Mouse (Mus musculus): ENCODE data around the gene Daam1. TPM values are rescaled to one million over a fixed set of nuclear protein-coding genes. Genes with fewer than 3 reads are reported as not detected.
A peak's percentile ranks its signal among the peaks of the same experiment; 100 is the strongest.

Gene Daam1
- polyA plus RNA-seq, 1 experiment from 2014 or later = 20.9 TPM

- ATAC-seq (ENCODE audit: insufficient read depth, low FRiP score, low TSS enrichment) (no peak), DNase-seq (ENCODE audit: low spot score) (no peak)
- Histone ChIP-seq H3K27ac (ENCODE audit: low read depth, low read length) (no peak overlapping the region), H3K4me2 (ENCODE audit: low read depth) (no peak overlapping the region), H3K36me3 (ENCODE audit: control insufficient read depth, insufficient read depth, low read length) (no peaks in the 10 kb centered on the region), H3K9ac (ENCODE audit: low read length) (no peak overlapping the region), H3K27me3 (ENCODE audit: control insufficient read depth, insufficient read depth, low read length) (no peaks in the 10 kb centered on the region), H3K4me1 (ENCODE audit: control insufficient read depth, insufficient read depth, low read length) (peaks cover 4% of the 10 kb centered on the region; the same call in 1 of the 2 replicates), H3K4me3 (ENCODE audit: low read depth, low read length) (no peak overlapping the region), H3K9me3 (ENCODE audit: control insufficient read depth, low read length) (no peaks in the 10 kb centered on the region)
- 54% methylated on average over 5 of the region's 5 CpGs for WGBS
Observed at GRCm38 (mm10) chr12:71847617-71848016, 16.7 kb downstream of the Daam1 start.

DNA sequence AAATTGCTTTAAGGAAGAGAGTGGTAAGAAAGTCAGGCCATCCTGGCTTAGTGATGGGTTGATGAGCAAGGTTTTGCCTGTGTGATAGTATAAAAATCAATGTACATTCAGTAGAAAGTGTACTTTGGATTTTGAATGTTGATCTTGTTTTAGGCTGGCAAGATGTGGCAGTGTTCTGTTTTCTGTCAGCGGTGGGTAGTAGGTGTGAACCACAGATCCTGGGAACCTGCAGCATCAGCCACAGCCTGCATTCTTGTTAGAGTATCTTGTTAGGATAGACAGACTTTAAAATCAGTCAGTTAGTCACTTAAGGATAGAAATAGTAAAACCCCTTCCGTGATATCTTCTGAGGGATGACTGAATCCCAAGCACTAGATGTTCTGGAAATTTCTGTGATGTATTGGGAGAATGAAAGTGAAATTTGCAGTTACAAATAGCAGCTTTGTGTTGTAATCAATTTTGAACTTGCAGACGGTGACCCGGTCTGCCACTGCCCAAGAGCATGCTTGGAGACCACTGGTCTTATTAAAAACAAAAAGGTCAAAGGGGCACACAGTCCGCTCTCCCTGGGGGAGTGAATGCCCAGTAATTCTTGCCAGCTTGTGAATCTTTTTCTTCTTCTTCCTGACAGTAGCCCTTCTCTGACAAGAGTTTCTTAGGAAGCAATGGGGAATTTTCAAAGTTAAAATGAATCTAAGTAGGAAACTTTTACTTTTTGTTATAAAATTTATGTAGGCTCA is 17.3 kb downstream of the Daam1 start:
- no peak for DNase-seq (ENCODE audit: low spot score)
- WGBS = 65% methylated on average over 5 of the region's 5 CpGs
- Histone ChIP-seq H3K36me3 (ENCODE audit: control insufficient read depth, insufficient read depth, low read length) (no peaks in the 10 kb centered on the region), H3K27me3 (ENCODE audit: control insufficient read depth, insufficient read depth, low read length) (no peaks in the 10 kb centered on the region), H3K27ac (ENCODE audit: low read depth, low read length) (no peak overlapping the region), H3K4me2 (ENCODE audit: low read depth) (no peak overlapping the region), H3K4me1 (ENCODE audit: control insufficient read depth, insufficient read depth, low read length) (peaks cover 4% of the 10 kb centered on the region; the same call in 1 of the 2 replicates), H3K9me3 (ENCODE audit: control insufficient read depth, low read length) (no peaks in the 10 kb centered on the region), H3K4me3 (ENCODE audit: low read depth, low read length) (no peak overlapping the region), H3K9ac (ENCODE audit: low read length) (no peak overlapping the region)
- no peak for ATAC-seq (ENCODE audit: insufficient read depth, low FRiP score, low TSS enrichment)

- H3K36me3 ChIP-seq (ENCODE audit: control insufficient read depth, insufficient read depth, low read length) = no peaks in the 10 kb centered on the region
- H3K4me2 ChIP-seq (ENCODE audit: low read depth) = no peak overlapping the region
- H3K4me3 ChIP-seq (ENCODE audit: low read depth, low read length) = no peak overlapping the region
- H3K27ac ChIP-seq (ENCODE audit: low read depth, low read length) = no peak overlapping the region
- H3K9ac ChIP-seq (ENCODE audit: low read length) = no peak overlapping the region
- DNase-seq (ENCODE audit: low spot score) = no peak
- H3K27me3 ChIP-seq (ENCODE audit: control insufficient read depth, insufficient read depth, low read length) = no peaks in the 10 kb centered on the region
- H3K9me3 ChIP-seq (ENCODE audit: control insufficient read depth, low read length) = no peaks in the 10 kb centered on the region
- peaks cover 4% of the 10 kb centered on the region; the same call in 1 of the 2 replicates for H3K4me1 ChIP-seq (ENCODE audit: control insufficient read depth, insufficient read depth, low read length)
- WGBS = 95% methylated on average over 7 of the region's 7 CpGs
- no peak for ATAC-seq (ENCODE audit: insufficient read depth, low FRiP score, low TSS enrichment)
Observed at GRCm38 (mm10) chr12:71849051-71849450, 18.2 kb downstream of the Daam1 start.

DNA sequence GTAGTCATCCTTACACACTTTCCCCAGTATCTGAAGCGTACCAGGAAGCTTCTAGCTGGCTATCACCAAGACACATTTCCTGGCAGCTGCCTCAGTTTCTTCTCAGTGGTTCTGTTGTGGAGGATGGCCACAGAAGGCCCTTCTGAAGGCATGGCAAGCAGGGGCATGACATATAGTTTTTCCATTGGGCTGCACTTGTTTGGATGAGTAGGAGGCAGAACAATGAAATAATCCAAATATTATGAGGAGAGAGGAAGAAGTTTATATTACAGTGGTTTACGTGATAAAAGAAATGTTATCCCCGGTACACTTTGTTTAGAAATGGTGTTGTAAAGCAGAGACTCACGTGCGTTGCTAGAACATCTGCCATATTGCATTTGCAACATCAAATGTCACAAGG is 19.3 kb downstream of the Daam1 start:
- H3K9me3 ChIP-seq (ENCODE audit: control insufficient read depth, low read length) = no peaks in the 10 kb centered on the region
- no peak for DNase-seq (ENCODE audit: low spot score)
- WGBS = 85% methylated on average over 5 of the region's 5 CpGs

DNA sequence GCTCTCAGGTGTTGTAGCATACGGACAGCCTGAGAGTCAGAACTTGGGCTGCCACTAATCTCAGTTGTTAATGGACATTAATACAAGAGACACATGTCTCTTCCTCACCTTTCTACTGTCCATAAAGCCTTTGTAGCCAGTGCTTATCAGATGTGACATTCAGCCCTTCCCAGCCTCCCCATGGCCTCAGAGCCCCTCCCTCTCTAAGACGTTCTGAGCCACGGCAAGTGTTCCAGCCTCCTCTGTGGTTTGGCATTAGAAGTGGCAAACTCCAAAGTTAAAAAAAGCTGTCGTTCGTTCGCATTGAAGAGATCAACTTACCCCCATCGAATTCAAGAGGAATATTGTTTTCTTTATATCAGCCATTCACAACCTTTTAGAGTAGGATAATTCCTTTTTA is 21.8 kb downstream of the Daam1 start:
- DNase-seq (ENCODE audit: low spot score) = no peak
- ATAC-seq (ENCODE audit: insufficient read depth, low FRiP score, low TSS enrichment) = no peak
- H3K9ac ChIP-seq (ENCODE audit: low read length) = no peak overlapping the region
- H3K27ac ChIP-seq (ENCODE audit: low read depth, low read length) = no peak overlapping the region
- peaks cover 4% of the 10 kb centered on the region; the same call in 1 of the 2 replicates for H3K4me1 ChIP-seq (ENCODE audit: control insufficient read depth, insufficient read depth, low read length)
- 81% methylated on average over 7 of the region's 7 CpGs for WGBS
- H3K36me3 ChIP-seq (ENCODE audit: control insufficient read depth, insufficient read depth, low read length) = no peaks in the 10 kb centered on the region
- no peaks in the 10 kb centered on the region for H3K27me3 ChIP-seq (ENCODE audit: control insufficient read depth, insufficient read depth, low read length)
- H3K4me3 ChIP-seq (ENCODE audit: low read depth, low read length) = no peak overlapping the region
- H3K4me2 ChIP-seq (ENCODE audit: low read depth) = no peak overlapping the region
- H3K9me3 ChIP-seq (ENCODE audit: control insufficient read depth, low read length) = no peaks in the 10 kb centered on the region

More for the DNA sequence above, 19.3 kb downstream of the Daam1 start:
- peaks cover 4% of the 10 kb centered on the region; the same call in 1 of the 2 replicates for H3K4me1 ChIP-seq (ENCODE audit: control insufficient read depth, insufficient read depth, low read length)
- H3K4me2 ChIP-seq (ENCODE audit: low read depth) = no peak overlapping the region
- H3K27me3 ChIP-seq (ENCODE audit: control insufficient read depth, insufficient read depth, low read length) = no peaks in the 10 kb centered on the region
- H3K4me3 ChIP-seq (ENCODE audit: low read depth, low read length) = no peak overlapping the region
- H3K36me3 ChIP-seq (ENCODE audit: control insufficient read depth, insufficient read depth, low read length) = no peaks in the 10 kb centered on the region
- H3K27ac ChIP-seq (ENCODE audit: low read depth, low read length) = no peak overlapping the region
- H3K9ac ChIP-seq (ENCODE audit: low read length) = no peak overlapping the region
- no peak for ATAC-seq (ENCODE audit: insufficient read depth, low FRiP score, low TSS enrichment)

DNA sequence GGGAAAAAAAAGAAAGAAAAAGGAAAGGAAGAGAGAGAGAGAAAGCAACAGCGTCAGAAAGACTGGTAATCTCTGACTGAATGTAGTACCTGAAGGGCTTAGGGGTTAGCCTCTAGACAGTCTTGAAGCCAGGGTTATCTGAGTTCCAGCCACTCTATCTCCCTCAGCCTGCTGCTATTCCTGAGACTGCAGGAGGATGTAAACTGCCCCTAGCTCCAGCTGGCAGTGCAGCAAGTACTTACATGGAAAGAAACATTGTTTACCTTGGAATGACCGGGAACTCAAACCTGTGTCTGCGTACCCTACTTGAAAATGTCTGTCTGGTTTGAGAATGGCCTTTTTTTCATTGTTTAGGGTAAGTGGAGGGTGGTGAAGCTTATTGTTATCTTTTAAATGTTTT is 22.8 kb downstream of the Daam1 start:
- Histone ChIP-seq H3K9ac (ENCODE audit: low read length) (no peak overlapping the region), H3K27ac (ENCODE audit: low read depth, low read length) (no peak overlapping the region), H3K4me1 (ENCODE audit: control insufficient read depth, insufficient read depth, low read length) (no peaks in the 10 kb centered on the region; the same call in 1 of the 2 replicates), H3K36me3 (ENCODE audit: control insufficient read depth, insufficient read depth, low read length) (no peaks in the 10 kb centered on the region), H3K9me3 (ENCODE audit: control insufficient read depth, low read length) (no peaks in the 10 kb centered on the region), H3K4me2 (ENCODE audit: low read depth) (no peak overlapping the region), H3K4me3 (ENCODE audit: low read depth, low read length) (no peak overlapping the region), H3K27me3 (ENCODE audit: control insufficient read depth, insufficient read depth, low read length) (no peaks in the 10 kb centered on the region)
- WGBS = 83% methylated on average over 3 of the region's 3 CpGs
- DNase-seq (ENCODE audit: low spot score) (no peak), ATAC-seq (ENCODE audit: insufficient read depth, low FRiP score, low TSS enrichment) (no peak)

- Histone ChIP-seq H3K27me3 (ENCODE audit: control insufficient read depth, insufficient read depth, low read length) (no peaks in the 10 kb centered on the region), H3K9ac (ENCODE audit: low read length) (no peak overlapping the region), H3K9me3 (ENCODE audit: control insufficient read depth, low read length) (no peaks in the 10 kb centered on the region), H3K4me2 (ENCODE audit: low read depth) (no peak overlapping the region), H3K36me3 (ENCODE audit: control insufficient read depth, insufficient read depth, low read length) (no peaks in the 10 kb centered on the region), H3K4me3 (ENCODE audit: low read depth, low read length) (no peak overlapping the region), H3K4me1 (ENCODE audit: control insufficient read depth, insufficient read depth, low read length) (no peaks in the 10 kb centered on the region; the same call in 1 of the 2 replicates), H3K27ac (ENCODE audit: low read depth, low read length) (no peak overlapping the region)
- WGBS = 54% methylated on average over 6 of the region's 6 CpGs
- no peak for ATAC-seq (ENCODE audit: insufficient read depth, low FRiP score, low TSS enrichment)
- DNase-seq (ENCODE audit: low spot score) = no peak
Observed at GRCm38 (mm10) chr12:71854191-71854590, 23.3 kb downstream of the Daam1 start.

DNA sequence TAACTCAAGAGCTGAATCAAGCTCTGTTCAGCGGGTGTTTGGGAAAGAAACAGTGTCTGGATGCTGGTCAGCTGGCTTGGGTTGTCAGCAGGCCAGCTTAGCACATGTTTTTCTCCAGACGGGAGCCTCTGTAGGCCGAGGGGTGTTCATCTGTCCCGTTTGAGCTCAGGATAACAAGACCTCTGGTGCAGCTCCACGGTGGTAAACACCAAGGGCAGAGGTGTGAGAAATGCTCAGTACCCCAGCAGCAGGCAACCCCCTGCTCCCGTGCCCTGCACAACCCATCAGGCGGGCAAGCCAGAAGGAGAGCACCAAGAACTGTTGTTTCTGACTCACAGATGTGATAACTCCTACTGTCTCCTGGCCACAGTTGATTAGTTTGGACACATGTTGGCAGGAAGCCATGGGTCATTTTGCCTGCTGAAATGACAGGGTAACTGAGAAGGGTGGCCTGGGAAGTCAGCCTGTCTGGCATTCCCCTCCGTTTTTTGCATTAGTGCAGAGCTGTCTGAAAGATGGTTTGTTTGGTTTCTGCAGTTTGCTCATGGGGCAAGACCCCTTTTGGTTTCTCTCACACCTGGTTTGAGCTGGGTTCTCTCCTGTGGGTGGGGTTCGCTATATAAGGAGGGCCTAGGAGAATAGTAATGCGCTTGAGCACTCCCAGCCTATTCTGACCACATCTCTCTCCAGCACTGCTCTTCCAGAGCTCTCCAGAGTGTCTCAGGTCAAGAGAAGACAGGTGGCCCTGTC is 25.0 kb downstream of the Daam1 start:
- DNase-seq (ENCODE audit: low spot score) (peak; percentile 32), ATAC-seq (ENCODE audit: insufficient read depth, low FRiP score, low TSS enrichment) (no peak)
- peak overlapping the region; percentile 36; the same call in 1 of the 2 replicates for H3K27ac ChIP-seq (ENCODE audit: low read depth, low read length)

DNA sequence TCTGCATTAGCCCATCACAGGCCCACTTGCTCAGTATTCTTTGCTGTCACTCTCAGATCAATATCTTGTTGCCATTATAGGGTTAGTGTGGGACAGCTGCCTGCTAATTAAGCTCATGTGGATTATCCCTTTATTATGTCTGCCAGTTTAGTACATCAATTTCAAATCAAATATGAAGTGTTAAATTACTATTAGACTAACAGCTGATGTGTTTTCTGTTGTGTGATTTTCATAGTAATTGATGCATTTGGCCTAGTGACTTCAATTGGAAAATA is 25.5 kb downstream of the Daam1 start:
- no peaks in the 10 kb centered on the region for H3K36me3 ChIP-seq (ENCODE audit: control insufficient read depth, insufficient read depth, low read length)
- ATAC-seq (ENCODE audit: insufficient read depth, low FRiP score, low TSS enrichment) = no peak
- H3K27ac ChIP-seq (ENCODE audit: low read depth, low read length) = no peak overlapping the region

More for the DNA sequence above, 25.0 kb downstream of the Daam1 start:
- H3K4me1 ChIP-seq (ENCODE audit: control insufficient read depth, insufficient read depth, low read length) = no peaks in the 10 kb centered on the region; the same call in 1 of the 2 replicates
- H3K4me3 ChIP-seq (ENCODE audit: low read depth, low read length) = no peak overlapping the region
- no peaks in the 10 kb centered on the region for H3K27me3 ChIP-seq (ENCODE audit: control insufficient read depth, insufficient read depth, low read length)
- H3K4me2 ChIP-seq (ENCODE audit: low read depth) = no peak overlapping the region
- WGBS = 53% methylated on average over 10 of the region's 10 CpGs
- no peak overlapping the region for H3K9ac ChIP-seq (ENCODE audit: low read length)
- no peaks in the 10 kb centered on the region for H3K9me3 ChIP-seq (ENCODE audit: control insufficient read depth, low read length)
- no peaks in the 10 kb centered on the region for H3K36me3 ChIP-seq (ENCODE audit: control insufficient read depth, insufficient read depth, low read length)

More for the DNA sequence above, 25.5 kb downstream of the Daam1 start:
- no peak overlapping the region for H3K9ac ChIP-seq (ENCODE audit: low read length)
- no peak overlapping the region for H3K4me3 ChIP-seq (ENCODE audit: low read depth, low read length)
- H3K9me3 ChIP-seq (ENCODE audit: control insufficient read depth, low read length) = no peaks in the 10 kb centered on the region
- DNase-seq (ENCODE audit: low spot score) = no peak
- H3K4me2 ChIP-seq (ENCODE audit: low read depth) = no peak overlapping the region
- H3K27me3 ChIP-seq (ENCODE audit: control insufficient read depth, insufficient read depth, low read length) = no peaks in the 10 kb centered on the region
- no peaks in the 10 kb centered on the region; the same call in 1 of the 2 replicates for H3K4me1 ChIP-seq (ENCODE audit: control insufficient read depth, insufficient read depth, low read length)

All from neural tube, embryonic 11.5 days (tissue).